8 mouse cellular contexts compared by ENCODE assay signal in genomic region chr3:144719088-144719900, GRCm38 (mm10). TPM values are rescaled to one million over a fixed set of nuclear protein-coding genes. Genes with fewer than 3 reads are reported as not detected.
DNase-seq lines count a peak whose midpoint lies in the region; ATAC-seq and TF ChIP-seq lines count a peak whose summit lies in the region.

No protein-coding gene starts in this region.

- 0 out of 4 replicates have a peak, but pooled peaks cover 0 to 2% of the 10 kb centered on the region in 2 experiments for H3K4me1 ChIP-seq in ES-E14 (ENCODE audit: control insufficient read depth in 2 of 2, insufficient read depth in 2 of 2, low read length in 2 of 2, poor library complexity in 1 of 2)
- H3K4me1 ChIP-seq in forebrain, embryonic 16.5 days (replicated peaks; ENCODE audit: control insufficient read depth, insufficient read depth, low read length): peaks cover 25% of the 10 kb centered on the region
- peaks cover 20% of the 10 kb centered on the region for H3K4me1 ChIP-seq in lung, adult 2 months (ENCODE audit: control insufficient read depth, insufficient read depth, low read length)
- peaks cover 25% of the 10 kb centered on the region for H3K4me1 ChIP-seq in neural tube, embryonic 14.5 days (ENCODE audit: control insufficient read depth, insufficient read depth, low read length)

- H3K9ac ChIP-seq in ES-E14 (ENCODE audit: insufficient read depth, low read depth, low read length, poor library complexity, severe bottlenecking): peak overlapping the region; percentile 96
- peak overlapping the region; percentile 94 for H3K9ac ChIP-seq in forebrain, embryonic 16.5 days (replicated peaks; ENCODE audit: low read depth, low read length)
- H3K9ac ChIP-seq in neural tube, embryonic 14.5 days (replicated peaks; ENCODE audit: low read depth, low read length): peak overlapping the region; percentile 93

- H3K4me3 ChIP-seq in ES-E14 (ENCODE audit: insufficient read depth in 1 of 2, low read depth in 1 of 2, low read length in 2 of 2, poor library complexity in 1 of 2, severe bottlenecking in 1 of 2): peak overlapping the region; percentile 97 to 99
- peak overlapping the region; percentile 88 for H3K4me3 ChIP-seq in forebrain, embryonic 16.5 days (replicated peaks; ENCODE audit: low read length)
- peak overlapping the region; percentile 89 for H3K4me3 ChIP-seq in layer of hippocampus, adult 2 months
- H3K4me3 ChIP-seq in lung, adult 2 months (replicated peaks; ENCODE audit: extremely low read depth, low read depth, low read length): peak overlapping the region; percentile 94
- H3K4me3 ChIP-seq in neural tube, embryonic 14.5 days (ENCODE audit: low read depth, low read length): peak overlapping the region; percentile 59

- H3K36me3 ChIP-seq in ES-E14 (ENCODE audit: control insufficient read depth, insufficient read depth, low read length, poor library complexity, severe bottlenecking): no peaks in the 10 kb centered on the region; the same call in 1 of the 2 replicates
- no peaks in the 10 kb centered on the region for H3K36me3 ChIP-seq in forebrain, embryonic 16.5 days (ENCODE audit: control insufficient read depth, insufficient read depth)
- no peaks in the 10 kb centered on the region for H3K36me3 ChIP-seq in neural tube, embryonic 14.5 days (ENCODE audit: control insufficient read depth, insufficient read depth, low read length)

- TF ChIP-seq CTCF in layer of hippocampus, adult 2 months (conservative IDR thresholded peaks at IDR 0.05): no peak
- TF ChIP-seq CTCF in lung, adult 2 months (IDR thresholded peaks at IDR 0.05; ENCODE audit: insufficient read depth, low read length): no peak

- peak overlapping the region; percentile 99 for H3K27ac ChIP-seq in ES-E14 (ENCODE audit: insufficient read depth, low read depth, low read length, poor library complexity, severe bottlenecking)
- peak overlapping the region; percentile 97 for H3K27ac ChIP-seq in forebrain, embryonic 16.5 days (ENCODE audit: low read length)
- peak overlapping the region; percentile 96 for H3K27ac ChIP-seq in layer of hippocampus, adult 2 months
- H3K27ac ChIP-seq in neural tube, embryonic 14.5 days (ENCODE audit: low read depth, low read length): peak overlapping the region; percentile 98

- under 1% methylated on average over 39 of the region's 56 CpGs for WGBS in forebrain, embryonic 16.5 days
- WGBS in lung, adult 2 months: 0% methylated on average over 28 of the region's 56 CpGs
- under 1% methylated on average over 35 of the region's 56 CpGs for WGBS in neural tube, embryonic 14.5 days

- peak; percentile 36 for ATAC-seq in forebrain, embryonic 16.5 days
- peak; percentile 57; the same call in 1 of the 2 replicates for ATAC-seq in neural tube, embryonic 14.5 days (ENCODE audit: low read depth)

- in situ Hi-C loops in ES-E14 (cut with MboI; ENCODE audit: low sequenced_read_pairs in 2 of 2, unreplicated experiment in 2 of 2): no loop called here

- TF ChIP-seq POLR2A in lung, adult 2 months (IDR thresholded peaks at IDR 0.05; ENCODE audit: borderline replicate concordance, extremely low read depth, low read depth, low read length): 0 out of 2 replicates have a peak, but pooled peaks have one; percentile 43

- H3K9me3 ChIP-seq in ES-E14 (ENCODE audit: control insufficient read depth, insufficient read depth, low read depth, low read length): no peaks in the 10 kb centered on the region
- no peaks in the 10 kb centered on the region for H3K9me3 ChIP-seq in forebrain, embryonic 16.5 days (ENCODE audit: control insufficient read depth, low read length)
- no peaks in the 10 kb centered on the region for H3K9me3 ChIP-seq in neural tube, embryonic 14.5 days (ENCODE audit: control insufficient read depth, low read length)

- no peaks in the 10 kb centered on the region for H3K27me3 ChIP-seq in forebrain, embryonic 16.5 days (replicated peaks; ENCODE audit: control insufficient read depth, insufficient read depth, low read length)
- no peaks in the 10 kb centered on the region; the same call in 1 of the 2 replicates for H3K27me3 ChIP-seq in neural tube, embryonic 14.5 days (ENCODE audit: control insufficient read depth, insufficient read depth, low read length)

- peak overlapping the region; percentile 85 for H3K4me2 ChIP-seq in forebrain, embryonic 16.5 days (ENCODE audit: low read length)
- H3K4me2 ChIP-seq in neural tube, embryonic 14.5 days (ENCODE audit: low read depth, low read length): peak overlapping the region; percentile 58

- DNase-seq in ES-E14 (ENCODE audit: low read depth, low spot score): peak; percentile 12
- DNase-seq in cerebellum, adult 11-12 months: peak; percentile 76
- peak; percentile 74 for DNase-seq in heart, postnatal 4 days
- peak; percentile 39 to 48 for DNase-seq in layer of hippocampus, adult 2 months (ENCODE audit: low spot score in 2 of 2)
- DNase-seq in lung, adult 2 months: peak; percentile 75
- DNase-seq in testis, postnatal 10 days (ENCODE audit: low spot score): peak; percentile 75

TF ChIP-seq in ES-E14, 5 proteins besides CTCF, POLR2A, EP300 and RAD21:
- TF ChIP-seq HCFC1 (IDR thresholded peaks at IDR 0.05; ENCODE audit: borderline replicate concordance, insufficient read depth, low read length) (no peak), CHD2 (IDR thresholded peaks at IDR 0.05; ENCODE audit: low read depth, low read length) (no peak), ZC3H11A (IDR thresholded peaks at IDR 0.05; ENCODE audit: borderline replicate concordance, low read depth, low read length) (no peak), MAFK (IDR thresholded peaks at IDR 0.05; ENCODE audit: insufficient read depth, low read depth, low read length) (no peak), ZNF384 (IDR thresholded peaks at IDR 0.05; ENCODE audit: low read depth, low read length) (no peak)

RNA-seq across cellular contexts. Expression of gene Sh3glb1, which starts 0.8 kb away (rescaled TPM):
- 19.4 and 36.2 TPM in 2 replicates for total RNA-seq in ES-E14 (2012; rRNA removed)
- 93.4 and 106 TPM in 2 replicates for polyA plus RNA-seq in forebrain, embryonic 16.5 days (2015; fragmentation: Nextera tagmentation; extraction: Ambion mirVana)
- 100 to 1,000 TPM; 260 to 261 TPM for total RNA-seq in heart, postnatal 4 days (2021)
- total RNA-seq in layer of hippocampus, adult 2 months (2021): 10 to 100 TPM; 51.9 to 52.3 TPM
- polyA plus RNA-seq in lung, adult 2 months (2012; rRNA removed): 26.2 and 26.5 TPM in 2 replicates
- polyA plus RNA-seq in neural tube, embryonic 14.5 days (2014; fragmentation: Nextera tagmentation; extraction: Ambion mirVana): 122 and 125 TPM in 2 replicates

RNA-seq across cellular contexts. Expression of gene Clca3a1, which starts 41.5 kb away (rescaled TPM):
- total RNA-seq in ES-E14 (2012; rRNA removed): 0.21 and 0.45 TPM in 2 replicates
- polyA plus RNA-seq in forebrain, embryonic 16.5 days (2015; fragmentation: Nextera tagmentation; extraction: Ambion mirVana): 0.35 and 0.70 TPM in 2 replicates
- total RNA-seq in heart, postnatal 4 days (2021): 10 to 100 TPM; 11.1 to 12.2 TPM
- total RNA-seq in layer of hippocampus, adult 2 months (2021): under 1 TPM; 0.12 to 0.13 TPM
- polyA plus RNA-seq in lung, adult 2 months (2012; rRNA removed): 0.63 and 0.80 TPM in 2 replicates
- polyA plus RNA-seq in neural tube, embryonic 14.5 days (2014; fragmentation: Nextera tagmentation; extraction: Ambion mirVana): 0.35 and 0.85 TPM in 2 replicates

Comparison
In these comparisons a context has a peak if more than half of its experiments do, and no peak if none do; other contexts are left out.
1. Peak in every context shown above with its lines: DNase-seq, ATAC-seq, H3K4me3 ChIP-seq and H3K27ac ChIP-seq.
2. DNase-seq: peak in every context shown above with its lines; median percentile 76 in cerebellum, adult 11-12 months; 75 in lung, adult 2 months; 75 in testis, postnatal 10 days; 74 in heart, postnatal 4 days; 44 in layer of hippocampus, adult 2 months; 12 in ES-E14.